In the genomic region with DNA sequence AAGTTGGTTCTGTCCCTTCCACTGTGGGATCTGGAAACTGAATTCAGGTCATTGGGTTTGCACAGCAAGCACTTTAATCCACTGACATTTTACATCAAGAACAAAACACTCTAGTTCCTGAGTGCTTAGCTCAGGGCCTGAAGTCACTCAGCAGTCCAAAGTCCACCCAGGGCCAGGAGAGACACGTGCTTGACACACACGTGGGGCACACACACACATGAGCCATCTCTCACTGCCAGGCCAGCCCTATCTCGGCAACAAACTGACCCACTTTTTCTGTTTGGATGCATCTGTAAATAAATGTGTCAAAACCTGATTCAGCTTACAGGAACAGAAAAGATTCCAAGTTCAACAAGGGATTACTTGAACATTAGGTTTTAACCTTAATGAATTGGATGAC, we compare ENCODE assay signal across 11 mouse cellular contexts. TPM values are rescaled to one million over a fixed set of nuclear protein-coding genes. Genes with fewer than 3 reads are reported as not detected.
A peak's percentile ranks its signal among the peaks of the same experiment; 100 is the strongest.
DNase-seq lines count a peak whose midpoint lies in the region; ATAC-seq and TF ChIP-seq lines count a peak whose summit lies in the region.
"Had no signal": no experiment of that assay in that cellular context is flagged by ENCODE, and none has a peak within 500 bp of the region (broad histone marks: within the 10 kb centered on the region; RNA-seq: fewer than 3 reads in every experiment).

No protein-coding gene starts in this region.

- no peak for TF ChIP-seq POLR2A in cerebellum, adult 2 months (IDR thresholded peaks at IDR 0.05; ENCODE audit: borderline replicate concordance, insufficient read depth, low read length)

- no peak overlapping the region for H3K9ac ChIP-seq in hindbrain, embryonic 12.5 days
- H3K9ac ChIP-seq: forebrain, embryonic 13.5 days; stomach, embryonic 15.5 days had no signal

- H3K4me1 ChIP-seq in cerebellum, adult 2 months (ENCODE audit: control insufficient read depth, insufficient read depth, low read length), result peaks cover 11% of the 10 kb centered on the region; the same call in 1 of the 2 replicates
- H3K4me1 ChIP-seq in hindbrain, embryonic 12.5 days, result peaks cover 26% of the 10 kb centered on the region

- intact Hi-C loops in gastrocnemius, postnatal 14 days (cut with DNase I; ENCODE audit: low total_unique reads), result no loop called here

- no peak overlapping the region for H3K4me3 ChIP-seq in cerebellum, adult 2 months (replicated peaks; ENCODE audit: insufficient read depth, low read depth, low read length)
- H3K4me3 ChIP-seq in hindbrain, embryonic 12.5 days, result no peak overlapping the region
- H3K4me3 ChIP-seq: forebrain, embryonic 13.5 days; stomach, embryonic 15.5 days had no signal

- 8% methylated on average over 3 of the region's 3 CpGs for WGBS in cerebellum, adult 2 months
- 84% methylated on average over 3 of the region's 3 CpGs for WGBS in hindbrain, embryonic 12.5 days

- no peak overlapping the region for H3K4me2 ChIP-seq in hindbrain, embryonic 12.5 days (replicated peaks)
- H3K4me2 ChIP-seq: forebrain, embryonic 13.5 days; stomach, embryonic 15.5 days had no signal

- no peaks in the 10 kb centered on the region for H3K27me3 ChIP-seq in cerebellum, adult 2 months (ENCODE audit: control insufficient read depth, insufficient read depth, low read length)
- no peaks in the 10 kb centered on the region for H3K27me3 ChIP-seq in hindbrain, embryonic 12.5 days
- H3K27me3 ChIP-seq: stomach, embryonic 15.5 days had no signal

- no peaks in the 10 kb centered on the region for H3K9me3 ChIP-seq in hindbrain, embryonic 12.5 days (replicated peaks)
- H3K9me3 ChIP-seq: forebrain, embryonic 13.5 days; limb, embryonic 10.5 days; stomach, embryonic 15.5 days had no signal

- no peak for TF ChIP-seq CTCF in cerebellum, adult 2 months (IDR thresholded peaks at IDR 0.05; ENCODE audit: borderline replicate concordance, insufficient read depth, low read depth, low read length)

- ATAC-seq in activated CD4-positive, CD25-positive, alpha-beta regulatory T cell, adult 4 months, result no peak
- ATAC-seq in hindbrain, embryonic 12.5 days (ENCODE audit: low FRiP score), result no peak
- no peak for ATAC-seq in frontal cortex, adult (ENCODE audit: low TSS enrichment)
- ATAC-seq: forebrain, embryonic 13.5 days had no signal

- no peak overlapping the region for H3K27ac ChIP-seq in cerebellum, adult 2 months (ENCODE audit: insufficient read depth, low read length)
- no peak overlapping the region for H3K27ac ChIP-seq in hindbrain, embryonic 12.5 days
- H3K27ac ChIP-seq: forebrain, embryonic 13.5 days; stomach, embryonic 15.5 days had no signal

- no peaks in the 10 kb centered on the region for H3K36me3 ChIP-seq in hindbrain, embryonic 12.5 days
- H3K36me3 ChIP-seq: stomach, embryonic 15.5 days had no signal

- DNase-seq in cerebellum, adult 2 months, result peak; percentile 39 to 62
- DNase-seq in cerebellum, adult 11-12 months, result no peak
- peak; percentile 51 for DNase-seq in Muller cell, postnatal 12 days (ENCODE audit: inconsistent ontology term)
- peak; percentile 38 for DNase-seq in gastrocnemius, postnatal 14 days
- peak; percentile 87 to 89 for DNase-seq in kidney, postnatal 36 days

RNA-seq across cellular contexts. Expression of gene Nfil3, which starts 6.2 kb away (rescaled TPM):
- 9.5 and 9.6 TPM in 2 replicates for polyA plus RNA-seq in cerebellum, adult 2 months (2012; rRNA removed)
- 10 to 100 TPM; 15.7 to 39.9 TPM for total RNA-seq in gastrocnemius, postnatal 14 days (2021)
- polyA plus RNA-seq in activated CD4-positive, CD25-positive, alpha-beta regulatory T cell, adult 4 months (2017; shearing (Covaris generic)), result 1 to 10 TPM; 3.7 to 4.2 TPM
- 39.6 and 44.7 TPM in 2 replicates for polyA plus RNA-seq in hindbrain, embryonic 12.5 days (2016; fragmentation: Nextera tagmentation; extraction: Ambion mirVana)

RNA-seq across cellular contexts. Expression of gene Auh, which starts 45.2 kb away (rescaled TPM):
- 142 and 146 TPM in 2 replicates for polyA plus RNA-seq in cerebellum, adult 2 months (2012; rRNA removed)
- total RNA-seq in gastrocnemius, postnatal 14 days (2021), result 10 to 100 TPM; 47.4 to 65.3 TPM
- 10 to 100 TPM; 30.0 to 34.8 TPM for polyA plus RNA-seq in activated CD4-positive, CD25-positive, alpha-beta regulatory T cell, adult 4 months (2017; shearing (Covaris generic))
- polyA plus RNA-seq in hindbrain, embryonic 12.5 days (2016; fragmentation: Nextera tagmentation; extraction: Ambion mirVana), result 47.7 and 50.6 TPM in 2 replicates
